Mouse (Mus musculus) cortical plate, adult 2 months (tissue): ENCODE results near the gene Mms22l.

ENCODE experiments used
- CTCF ChIP-seq: fragments of 200-500 bp; IDR thresholded peaks from 2 replicates; pipeline ENCODE4 v1.5.1; 2011; ENCODE audit warnings: mild to moderate bottlenecking, control low read depth, low read length; ENCODE audit not compliant: insufficient read depth; ENCODE audit errors: extremely low read depth
- POLR2A ChIP-seq: fragments of 200-500 bp; IDR thresholded peaks from 2 replicates; pipeline ENCODE4 v1.6.1; 2011; ENCODE audit warnings: mild to moderate bottlenecking, low read length, control low read depth; ENCODE audit not compliant: insufficient read depth; ENCODE audit errors: extremely low read depth

GRCm38 (mm10) chr4:24609564-24609963, 113.3 kb downstream of the Mms22l start:
- no peak for TF ChIP-seq CTCF
- TF ChIP-seq POLR2A, result no peak
